Mouse (Mus musculus) liver, adult 2 months (tissue): Measurements from ENCODE around the gene Pigyl.

Experiments
- CTCF ChIP-seq: fragments of 200-500 bp; IDR thresholded peaks from 2 replicates; pipeline ENCODE4 v1.5.1; 2011; ENCODE audit warnings: low read depth, low read length, control low read depth
- POLR2A ChIP-seq: fragments of 200-500 bp; IDR thresholded peaks from 2 replicates; pipeline ENCODE4 v1.6.1; 2011; ENCODE audit warnings: low read length, control low read depth; ENCODE audit not compliant: insufficient read depth; ENCODE audit errors: extremely low read depth

GRCm38 (mm10) chr9:22167751-22168150 lies 11.1 kb downstream of the Pigyl start:
- no peak for TF ChIP-seq POLR2A
- no peak for TF ChIP-seq CTCF
